Mouse (Mus musculus): Measurements from ENCODE around the gene A230050P20Rik.

GRCm38 (mm10) chr9:20837184-20837947 is 31.1 kb upstream of the A230050P20Rik start:
- no peak for TF ChIP-seq POLR2A (IDR thresholded peaks at IDR 0.05; ENCODE audit: extremely low read depth, insufficient read depth, low read length)
- TF ChIP-seq CTCF (IDR thresholded peaks at IDR 0.05; ENCODE audit: extremely low read depth, insufficient read depth, low read length) = no peak

Data from cortical plate, adult 2 months (tissue).